Mouse (Mus musculus) T-cell, adult 66 days (primary cell): ENCODE measurements around the gene Dynlrb1. TPM values are rescaled to one million over a fixed set of nuclear protein-coding genes. Genes with fewer than 3 reads are reported as not detected.

ENCODE experiments used
- total RNA-seq, 2 experiments: library from RNA; stranded (reverse); gene quantifications; 3 replicates in 1 of 2; 4 replicates in 1 of 2; pipeline ENCODE4 v1.2.4; 2023

Dynlrb1 gene
- 100 to 1,000 TPM in 1 of 2 experiments, 10 to 100 TPM in 1; 84.2 to 106 TPM for total RNA-seq

DNA sequence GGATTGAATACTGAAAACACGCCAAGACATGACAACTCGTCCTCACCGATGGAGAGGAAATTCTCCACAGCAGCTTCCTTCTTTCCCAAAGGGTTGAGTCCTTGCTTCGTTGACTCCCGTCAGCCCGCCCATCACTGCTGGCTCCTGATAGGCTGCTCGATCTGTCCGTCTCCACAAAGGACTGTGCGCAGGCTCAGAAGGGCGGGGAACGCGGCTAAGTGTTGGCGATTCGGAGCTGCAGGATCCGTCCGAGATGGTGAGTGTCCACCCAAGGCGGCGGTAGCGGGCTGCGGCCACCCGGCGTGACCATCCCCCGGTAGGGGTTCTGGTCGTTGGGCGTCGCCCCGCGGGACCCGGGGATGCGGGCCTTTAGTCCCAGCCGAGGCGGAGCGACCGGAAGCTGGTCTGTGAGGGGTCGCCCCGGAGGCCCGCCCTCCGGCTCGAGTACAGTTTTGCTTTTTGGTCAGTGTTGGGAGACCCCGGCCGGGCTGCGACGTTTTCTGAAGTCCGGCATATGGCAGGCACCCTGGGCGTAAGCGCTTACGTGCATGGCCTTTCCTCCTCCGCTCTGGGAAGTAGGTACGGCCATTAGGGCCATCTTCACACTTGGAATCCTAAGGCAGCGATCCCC lies at the start of gene Dynlrb1:
TSS of gene Dynlrb1 (plus strand) at position 172 of the 631 bp plus-strand sequence.

DNA sequence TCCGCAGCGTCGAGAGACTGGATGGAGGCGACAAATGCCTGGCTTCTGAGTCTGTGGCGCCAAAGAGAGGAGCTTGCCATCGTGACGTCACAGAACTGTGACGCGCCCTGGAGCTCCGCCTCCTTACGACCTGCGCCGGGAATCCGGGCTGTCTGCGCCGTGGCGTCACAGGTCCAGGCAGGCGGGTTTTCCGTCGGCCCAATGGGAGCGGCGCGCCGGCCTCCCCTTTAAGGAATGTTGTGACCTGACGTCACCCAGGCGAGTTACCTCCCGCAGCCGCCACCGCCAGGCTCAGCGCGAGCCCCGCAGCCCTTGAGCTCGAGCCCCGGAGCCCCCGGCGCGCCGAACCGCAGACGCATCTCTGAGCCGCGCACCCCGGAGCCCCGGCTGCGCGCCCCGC lies 39.9 kb downstream of the Dynlrb1 start, which contains the start of gene Map1lc3a:
TSS of gene Map1lc3a (plus strand) at position 103 of the 400 bp plus-strand sequence.

Other genes with a start within 250 kb of the Dynlrb1 start
- not detected for gene Gm14226, start 218.3 kb upstream of the Dynlrb1 start, total RNA-seq
- gene Ahcy, start 162.0 kb upstream of the Dynlrb1 start, total RNA-seq: 10 to 100 TPM; 28.2 to 31.6 TPM
- gene Itch, start 103.0 kb upstream of the Dynlrb1 start, total RNA-seq: 10 to 100 TPM; 79.6 to 90.1 TPM
- gene Map1lc3a, start 39.8 kb downstream of the Dynlrb1 start, total RNA-seq: 10 to 100 TPM; 23.4 to 25.8 TPM
- gene Pigu, start 120.9 kb downstream of the Dynlrb1 start, total RNA-seq: 10 to 100 TPM; 24.3 to 24.8 TPM
- 10 to 100 TPM; 75.9 to 79.9 TPM for gene Trp53inp2, start 144.5 kb downstream of the Dynlrb1 start, total RNA-seq
- 10 to 100 TPM; 70.9 to 72.0 TPM for gene Ncoa6, start 237.4 kb downstream of the Dynlrb1 start, total RNA-seq